Mouse (Mus musculus) neural tube, embryonic 13.5 days (tissue): Measurements from ENCODE around the gene Yjefn3. TPM values are rescaled to one million over a fixed set of nuclear protein-coding genes. Genes with fewer than 3 reads are reported as not detected.

Experiments
- ATAC-seq: fragments of 200-750 bp; cut with Nextera tagmentation; 2 replicates; pipeline ENCODE4 v1.8.0; 2017; ENCODE audit warnings: low read depth, mild to moderate bottlenecking, moderate TSS enrichment, moderate library complexity
- H3K27ac ChIP-seq: fragments of 300-500 bp; sonication (generic); replicated peaks from 2 replicates; pipeline ENCODE4 v1.5.1; 2015; ENCODE audit warnings: moderate library complexity, mild to moderate bottlenecking, inconsistent platforms
- H3K27me3 ChIP-seq: fragments of 300-500 bp; sonication (generic); 2 replicates; pipeline ENCODE4 v1.6.1; 2015; ENCODE audit warnings: mild to moderate bottlenecking, inconsistent platforms
- H3K36me3 ChIP-seq: fragments of 300-500 bp; sonication (generic); 2 replicates; pipeline ENCODE4 v1.6.1; 2015; ENCODE audit warnings: mild to moderate bottlenecking, inconsistent platforms
- H3K4me1 ChIP-seq: fragments of 300-500 bp; sonication (generic); replicated peaks from 2 replicates; pipeline ENCODE4 v1.6.1; 2015; ENCODE audit warnings: inconsistent platforms
- H3K4me2 ChIP-seq: fragments of 300-500 bp; sonication (generic); 2 replicates; pipeline ENCODE4 v1.6.1; 2015; ENCODE audit warnings: inconsistent platforms, mild to moderate bottlenecking, moderate library complexity
- H3K4me3 ChIP-seq: fragments of 300-500 bp; sonication (generic); 2 replicates; pipeline ENCODE4 v1.5.1; 2015; ENCODE audit warnings: mild to moderate bottlenecking, inconsistent platforms
- H3K9ac ChIP-seq: fragments of 300-500 bp; sonication (generic); 2 replicates; pipeline ENCODE4 v1.6.1; 2015; ENCODE audit warnings: moderate library complexity, mild to moderate bottlenecking, inconsistent platforms
- H3K9me3 ChIP-seq: fragments of 300-500 bp; sonication (generic); 2 replicates; pipeline ENCODE4 v1.6.1; 2016; ENCODE audit warnings: inconsistent platforms
- WGBS: fragments of 180-500 bp; shearing (Covaris S2); methylation state at CpG from one replicate; pipeline ENCODE4 v1.1.7; 2015; 5-methylcytosine and 5-hydroxymethylcytosine counted together
- polyA plus RNA-seq: library from polyadenylated mRNA; unstranded; fragments of >200 nt; fragmentation: Nextera tagmentation; extraction: Ambion mirVana; gene quantifications from 2 replicates; pipeline ENCODE4 v1.2.1, GENCODE M21; 2015

Yjefn3 gene
- polyA plus RNA-seq, 1 experiment from 2014 or later = 12.1 TPM

DNA sequence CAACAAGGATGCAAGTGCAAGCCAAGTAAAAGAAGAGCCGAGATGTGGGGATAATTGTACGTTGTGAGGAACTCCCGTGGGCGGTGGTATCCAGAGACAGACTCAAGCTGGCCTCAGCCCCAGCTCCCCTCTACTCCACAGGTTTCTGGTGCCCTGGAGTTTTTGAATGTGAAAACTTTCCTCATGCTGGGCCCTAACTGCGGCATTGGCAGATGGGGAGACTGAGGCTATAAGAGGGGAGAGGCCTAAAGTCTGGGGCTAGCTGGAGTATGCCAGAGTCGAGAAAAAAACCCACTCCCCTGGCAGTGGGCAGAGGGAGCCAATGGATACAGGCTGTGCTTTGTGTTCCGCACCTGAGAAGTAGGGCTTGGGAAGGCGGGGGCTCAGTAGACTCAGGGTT is 1.6 kb upstream of the Yjefn3 start:
- no peaks in the 10 kb centered on the region for H3K9me3 ChIP-seq
- peaks cover 43% of the 10 kb centered on the region for H3K4me1 ChIP-seq
- no peak for ATAC-seq
- no peak overlapping the region for H3K4me3 ChIP-seq
- no peaks in the 10 kb centered on the region for H3K27me3 ChIP-seq
- H3K4me2 ChIP-seq = peak overlapping the region; percentile 93
- H3K27ac ChIP-seq = no peak overlapping the region
- 80% methylated on average over 8 of the region's 8 CpGs for WGBS
- peak overlapping the region; percentile 64; the same call in 1 of the 2 replicates for H3K9ac ChIP-seq
- H3K36me3 ChIP-seq = peaks cover 19% of the 10 kb centered on the region

DNA sequence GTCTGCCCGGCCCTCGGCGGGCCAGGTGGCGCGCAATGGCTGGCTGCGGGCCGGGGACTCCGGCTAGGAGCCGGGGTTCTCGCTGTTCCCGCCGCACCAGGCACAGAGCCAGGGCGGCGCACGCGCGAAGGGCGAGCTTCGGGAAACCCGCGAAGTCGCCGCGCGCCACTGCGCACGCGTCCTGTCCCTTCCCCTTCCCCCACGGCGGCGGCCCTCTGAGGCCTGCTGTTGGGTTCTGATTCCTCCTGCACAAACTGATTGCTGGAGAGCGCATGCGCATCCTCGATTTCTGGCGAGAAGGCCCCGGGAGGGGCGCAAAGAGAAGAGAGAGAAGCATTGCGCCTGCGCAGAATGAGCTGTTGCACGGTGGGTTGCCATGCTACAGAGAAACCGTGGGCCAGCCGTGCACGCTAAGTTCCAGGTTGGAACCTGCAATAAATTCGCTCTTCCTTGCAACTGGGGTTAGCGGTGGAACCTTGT is 591 bp upstream of the Yjefn3 start:
- peak overlapping the region; percentile 73 for H3K4me3 ChIP-seq
- H3K27ac ChIP-seq = peak overlapping the region; percentile 93
- under 1% methylated on average over 45 of the region's 45 CpGs for WGBS
- H3K27me3 ChIP-seq = no peaks in the 10 kb centered on the region
- H3K4me1 ChIP-seq = peaks cover 49% of the 10 kb centered on the region
- peak overlapping the region; percentile 81 for H3K9ac ChIP-seq
- H3K9me3 ChIP-seq = no peaks in the 10 kb centered on the region
- H3K4me2 ChIP-seq = peak overlapping the region; percentile 93
- peaks cover 15% of the 10 kb centered on the region for H3K36me3 ChIP-seq
- peak; percentile 90 for ATAC-seq

DNA sequence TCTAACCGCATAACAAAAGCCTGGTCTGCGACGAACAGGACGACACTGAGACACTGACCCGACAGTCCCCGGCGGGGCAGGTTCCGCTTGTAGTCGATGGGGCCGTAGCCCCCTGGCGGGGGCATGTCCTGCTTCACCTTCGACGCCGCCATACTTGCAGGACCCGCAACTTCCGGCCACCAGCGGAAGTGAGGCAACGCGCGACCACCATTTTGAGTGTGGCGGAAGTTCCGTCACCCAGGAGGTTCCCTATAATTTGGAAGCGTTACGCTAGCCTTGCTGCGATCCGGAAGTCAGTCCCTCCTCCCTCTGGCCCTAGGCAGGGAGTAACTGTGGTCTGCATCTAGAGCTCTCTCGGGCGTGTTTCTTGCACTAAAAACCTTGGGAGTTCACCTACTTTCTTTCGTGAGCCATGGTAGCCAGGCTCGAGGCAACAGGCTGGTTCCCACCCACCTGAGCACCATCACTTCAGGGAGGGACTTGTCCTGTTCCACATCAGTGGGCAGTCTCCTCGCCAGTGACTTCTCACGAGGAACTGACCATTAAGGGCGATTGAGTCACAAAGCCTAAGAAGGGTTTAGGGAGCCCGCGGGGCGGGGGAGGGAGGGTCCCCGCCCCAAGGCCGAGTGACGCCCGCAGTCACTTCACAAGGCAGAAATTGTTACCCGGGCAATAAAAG is 889 bp downstream of the Yjefn3 start:
- H3K4me1 ChIP-seq = peaks cover 64% of the 10 kb centered on the region
- WGBS = 1% methylated on average over 41 of the region's 41 CpGs

DNA sequence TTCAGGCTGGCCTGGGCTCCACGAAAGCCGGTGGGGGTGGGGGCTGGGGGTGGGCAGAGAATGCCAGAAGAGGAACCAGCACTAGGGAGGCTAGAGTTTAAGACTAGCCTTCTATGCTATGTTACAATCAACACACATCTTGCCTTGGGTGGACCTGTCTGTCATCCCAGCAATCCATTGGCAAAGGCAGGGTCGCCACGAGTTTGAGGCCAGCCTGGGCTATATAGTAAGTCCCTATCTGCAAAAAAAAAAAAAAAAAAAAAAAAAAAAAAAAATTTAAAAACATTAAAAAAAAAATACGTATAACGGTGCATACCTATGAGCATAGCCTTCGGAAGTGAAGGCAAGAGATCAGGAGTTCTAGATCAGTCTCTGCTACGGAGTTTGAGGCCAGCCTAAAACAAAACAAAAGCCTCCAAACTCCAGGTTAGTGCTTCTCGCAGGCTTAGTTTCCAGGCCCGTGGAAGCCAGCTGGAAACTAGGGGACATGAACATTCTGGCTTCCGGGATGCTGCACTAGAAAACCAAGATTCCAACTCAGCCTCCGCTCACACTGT is 1.5 kb downstream of the Yjefn3 start:
- Histone ChIP-seq H3K27me3 (no peaks in the 10 kb centered on the region), H3K4me1 (peaks cover 70% of the 10 kb centered on the region), H3K27ac (peak overlapping the region; percentile 93), H3K9ac (peak overlapping the region; percentile 81), H3K9me3 (no peaks in the 10 kb centered on the region), H3K4me2 (peak overlapping the region; percentile 93), H3K36me3 (peaks cover 12% of the 10 kb centered on the region; the same call in 1 of the 2 replicates), H3K4me3 (peak overlapping the region; percentile 73)
- 20% methylated on average over 12 of the region's 12 CpGs for WGBS
- ATAC-seq = no peak; the same call in 1 of the 2 replicates

More for the DNA sequence above, 889 bp downstream of the Yjefn3 start:
- Histone ChIP-seq H3K9ac (peak overlapping the region; percentile 81), H3K4me2 (peak overlapping the region; percentile 93), H3K27ac (peak overlapping the region; percentile 93), H3K27me3 (no peaks in the 10 kb centered on the region), H3K9me3 (no peaks in the 10 kb centered on the region), H3K4me3 (peak overlapping the region; percentile 73), H3K36me3 (peaks cover 9% of the 10 kb centered on the region; the same call in 1 of the 2 replicates)
- peak; percentile 51 for ATAC-seq

DNA sequence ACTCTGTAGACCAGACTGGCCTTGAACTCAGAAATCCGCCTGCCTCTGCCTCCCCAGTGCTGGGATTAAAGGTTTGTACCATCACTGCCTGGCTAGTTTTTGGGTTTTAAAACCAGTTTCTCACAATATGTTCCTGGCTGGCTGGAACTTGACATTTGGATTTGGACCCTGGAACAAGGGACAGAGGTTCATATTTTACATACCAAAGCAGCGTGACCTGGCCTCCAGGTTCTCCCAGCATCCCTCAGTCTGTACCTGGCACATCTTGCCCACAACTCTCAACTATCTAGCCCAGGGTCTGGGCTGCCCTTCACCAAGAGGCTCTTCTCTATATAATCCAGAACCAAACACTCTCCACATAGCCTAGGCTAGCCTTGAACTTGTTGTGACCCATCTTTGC is 2.6 kb downstream of the Yjefn3 start:
- ATAC-seq = no peak
- WGBS = 95% methylated on average over 2 of the region's 2 CpGs
- peak overlapping the region; percentile 93; the same call in 1 of the 2 replicates for H3K4me2 ChIP-seq
- no peaks in the 10 kb centered on the region for H3K27me3 ChIP-seq
- 0 out of 2 replicates have a peak overlapping the region, but pooled peaks have one; percentile 73 for H3K4me3 ChIP-seq
- H3K36me3 ChIP-seq = peaks cover 12% of the 10 kb centered on the region; the same call in 1 of the 2 replicates
- no peaks in the 10 kb centered on the region for H3K9me3 ChIP-seq
- no peak overlapping the region for H3K9ac ChIP-seq
- no peak overlapping the region for H3K27ac ChIP-seq
- H3K4me1 ChIP-seq = peaks cover 81% of the 10 kb centered on the region

DNA sequence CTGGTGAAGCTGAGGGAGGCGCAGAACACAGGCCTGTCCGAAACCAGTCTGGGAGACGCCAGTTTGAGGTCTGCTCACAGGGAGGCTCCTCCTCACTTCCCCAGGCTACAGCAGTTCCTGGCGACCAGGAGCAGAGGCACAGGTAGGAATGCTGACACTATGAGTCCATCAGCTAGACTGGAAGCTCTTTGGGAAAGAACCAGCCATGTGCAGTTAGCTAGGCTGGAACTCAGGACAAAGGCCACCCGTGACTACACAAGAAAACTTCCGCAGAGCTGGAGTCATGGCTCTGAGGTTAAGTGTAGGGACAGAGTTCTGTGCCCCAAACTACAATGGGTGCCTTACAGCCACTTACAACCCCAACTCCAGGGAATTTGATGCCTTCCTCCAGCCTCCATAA is 4.7 kb downstream of the Yjefn3 start:
- 91% methylated on average over 6 of the region's 6 CpGs for WGBS

DNA sequence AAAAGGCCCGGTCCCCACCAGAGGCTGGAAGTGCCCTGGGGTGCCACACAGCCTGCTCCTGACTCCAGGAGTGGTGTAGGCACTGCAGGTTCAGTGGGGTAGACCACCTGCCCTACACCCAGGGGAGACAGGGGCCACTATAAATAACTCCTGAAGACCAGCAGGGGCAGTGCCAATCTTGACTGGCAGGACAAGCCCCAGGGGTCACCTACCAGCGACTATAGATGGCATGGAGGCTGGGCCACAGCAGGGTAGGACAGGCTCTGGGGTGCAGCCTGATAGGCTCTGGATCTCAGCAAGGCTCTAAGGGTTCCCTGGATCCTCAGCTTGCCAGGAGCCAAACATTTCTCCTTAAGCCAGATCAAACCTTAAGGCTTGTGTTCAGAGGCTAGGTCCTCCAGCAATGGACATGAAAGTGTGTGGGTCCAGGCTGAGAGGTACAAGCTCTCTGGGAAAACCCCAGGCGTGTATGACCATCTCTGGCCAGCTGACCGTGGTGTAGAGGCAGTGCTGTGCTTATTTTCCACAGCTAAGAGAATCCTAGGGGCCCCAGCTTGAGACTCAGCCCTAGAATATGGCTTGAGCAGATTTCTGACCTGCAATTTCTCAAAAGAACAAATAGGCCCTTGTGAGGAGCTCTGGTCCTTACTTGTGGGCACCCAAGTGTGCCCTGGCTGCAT is 6.6 kb downstream of the Yjefn3 start:
- H3K27ac ChIP-seq = no peak overlapping the region
- H3K9me3 ChIP-seq = no peaks in the 10 kb centered on the region
- no peak overlapping the region for H3K4me2 ChIP-seq
- H3K27me3 ChIP-seq = no peaks in the 10 kb centered on the region; the same call in 1 of the 2 replicates
- peak overlapping the region; percentile 14; the same call in 1 of the 2 replicates for H3K9ac ChIP-seq
- no peak for ATAC-seq
- H3K4me1 ChIP-seq = peaks cover 70% of the 10 kb centered on the region
- peaks cover 30% of the 10 kb centered on the region for H3K36me3 ChIP-seq
- no peak overlapping the region for H3K4me3 ChIP-seq
- WGBS = 66% methylated on average over 4 of the region's 4 CpGs

More for the DNA sequence above, 4.7 kb downstream of the Yjefn3 start:
- no peak for ATAC-seq
- Histone ChIP-seq H3K27ac (no peak overlapping the region), H3K9me3 (no peaks in the 10 kb centered on the region), H3K4me2 (no peak overlapping the region), H3K27me3 (no peaks in the 10 kb centered on the region), H3K36me3 (peaks cover 25% of the 10 kb centered on the region), H3K4me1 (peaks cover 80% of the 10 kb centered on the region), H3K9ac (no peak overlapping the region), H3K4me3 (no peak overlapping the region)

DNA sequence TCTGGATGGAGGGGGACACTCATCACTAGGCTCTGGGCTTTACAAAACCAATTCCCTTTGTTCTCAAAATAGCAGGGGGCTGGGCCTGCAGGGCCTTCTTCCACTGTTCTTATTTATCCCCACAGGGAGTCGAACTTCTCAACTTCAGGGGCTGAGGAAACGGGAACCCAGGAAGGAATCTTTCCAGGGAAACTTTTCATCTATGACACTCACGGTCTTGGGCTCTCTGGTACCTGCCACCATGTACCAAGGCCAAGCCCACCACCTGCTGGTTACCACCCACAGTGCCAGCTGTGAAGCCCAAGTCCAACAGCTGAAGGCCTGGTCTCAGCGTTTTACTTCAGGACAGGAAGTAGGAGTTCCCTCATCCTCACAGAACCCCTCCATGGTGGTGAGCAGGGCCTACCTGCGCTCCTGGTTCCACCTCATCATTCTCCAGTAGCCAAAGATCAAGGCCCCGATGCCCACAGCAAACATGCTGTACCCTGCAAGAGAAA is 7.6 kb downstream of the Yjefn3 start:
- no peak for ATAC-seq
- WGBS = 47% methylated on average over 6 of the region's 6 CpGs

DNA sequence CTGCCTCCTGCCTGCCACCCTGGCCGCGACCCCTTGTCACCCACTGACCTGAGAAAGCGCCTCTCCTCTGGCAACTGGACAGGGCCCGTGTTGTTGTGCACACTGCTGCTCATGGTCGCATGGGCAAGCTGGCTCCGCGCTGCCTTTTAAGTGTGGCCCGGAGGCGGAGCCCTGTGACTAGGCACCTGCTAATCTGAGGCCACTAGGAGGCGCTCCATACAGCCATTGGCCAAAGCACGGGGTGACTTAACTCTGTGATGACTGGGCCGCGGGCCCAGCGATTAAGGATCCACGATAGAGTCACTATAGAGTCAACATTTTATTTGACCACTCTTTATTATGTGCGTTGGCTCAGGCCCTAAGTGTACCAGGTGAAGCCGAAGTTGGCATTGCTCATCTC is 8.6 kb downstream of the Yjefn3 start:
- no peak overlapping the region for H3K4me2 ChIP-seq
- ATAC-seq = no peak
- 38% methylated on average over 17 of the region's 17 CpGs for WGBS
- H3K4me1 ChIP-seq = peaks cover 65% of the 10 kb centered on the region
- H3K4me3 ChIP-seq = no peak overlapping the region
- H3K9me3 ChIP-seq = no peaks in the 10 kb centered on the region
- H3K27ac ChIP-seq = no peak overlapping the region
- peaks cover 30% of the 10 kb centered on the region for H3K36me3 ChIP-seq
- no peak overlapping the region for H3K9ac ChIP-seq
- peaks cover 20% of the 10 kb centered on the region for H3K27me3 ChIP-seq

More for the DNA sequence above, 7.6 kb downstream of the Yjefn3 start:
- no peak overlapping the region for H3K9ac ChIP-seq
- no peak overlapping the region for H3K4me2 ChIP-seq
- H3K27ac ChIP-seq = no peak overlapping the region
- H3K36me3 ChIP-seq = peaks cover 30% of the 10 kb centered on the region
- peaks cover 9% of the 10 kb centered on the region for H3K27me3 ChIP-seq
- H3K4me1 ChIP-seq = peaks cover 65% of the 10 kb centered on the region
- no peak overlapping the region for H3K4me3 ChIP-seq
- no peaks in the 10 kb centered on the region for H3K9me3 ChIP-seq

DNA sequence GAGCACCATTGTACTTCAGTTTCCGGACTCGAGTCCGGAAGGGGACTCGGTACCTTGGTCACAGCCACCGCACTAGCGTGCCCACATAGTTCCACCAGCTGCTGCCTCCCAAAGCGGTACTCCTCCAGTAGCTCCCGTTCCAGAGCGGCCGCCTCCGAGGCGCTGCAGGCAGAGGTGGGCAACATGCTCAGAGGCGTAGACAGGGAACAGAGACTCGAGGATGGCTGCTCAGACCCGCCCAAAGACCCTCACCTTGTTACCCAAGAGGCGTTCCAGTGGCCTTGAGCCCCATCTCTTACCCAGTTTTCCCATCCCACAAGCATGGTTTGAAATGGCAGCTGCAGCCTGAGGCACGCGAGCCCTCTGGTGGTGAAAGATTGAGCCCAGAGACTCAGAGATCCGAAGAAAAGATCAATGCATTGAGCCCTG is 11.7 kb downstream of the Yjefn3 start:
- H3K4me2 ChIP-seq = peak overlapping the region; percentile 8; the same call in 1 of the 2 replicates
- H3K27ac ChIP-seq = no peak overlapping the region
- no peaks in the 10 kb centered on the region for H3K9me3 ChIP-seq
- H3K27me3 ChIP-seq = peaks cover 50% of the 10 kb centered on the region
- H3K4me3 ChIP-seq = no peak overlapping the region
- ATAC-seq = 0 out of 2 replicates have a peak, but pooled peaks have one; percentile 9
- peaks cover 18% of the 10 kb centered on the region for H3K36me3 ChIP-seq
- H3K4me1 ChIP-seq = peaks cover 65% of the 10 kb centered on the region
- 38% methylated on average over 19 of the region's 19 CpGs for WGBS
- peak overlapping the region; percentile 54; the same call in 1 of the 2 replicates for H3K9ac ChIP-seq

DNA sequence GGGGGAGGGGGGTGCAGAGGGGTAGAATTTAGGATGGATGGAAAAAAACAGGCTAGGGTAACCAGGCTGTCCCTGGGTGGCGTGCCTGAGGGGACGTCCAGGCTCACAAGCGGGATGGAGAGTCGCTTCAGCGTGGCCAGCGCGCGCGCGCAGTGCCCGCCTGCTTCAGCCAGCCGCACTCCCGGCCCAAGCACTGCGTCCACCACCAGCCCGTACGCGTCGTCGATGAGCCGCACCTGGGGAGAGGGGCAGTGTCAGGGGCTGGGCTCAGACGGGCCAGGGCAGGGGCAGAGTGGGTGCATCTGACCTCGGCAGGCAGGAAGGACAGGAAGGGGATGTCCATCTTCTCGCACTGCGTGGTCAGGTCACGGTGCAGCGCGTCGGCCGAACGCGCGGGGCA is 13.6 kb downstream of the Yjefn3 start:
- no peaks in the 10 kb centered on the region for H3K9me3 ChIP-seq
- H3K4me2 ChIP-seq = peak overlapping the region; percentile 47
- no peak for ATAC-seq
- 3% methylated on average over 32 of the region's 32 CpGs for WGBS
- H3K4me1 ChIP-seq = peaks cover 54% of the 10 kb centered on the region
- peaks cover 69% of the 10 kb centered on the region for H3K27me3 ChIP-seq
- H3K36me3 ChIP-seq = peaks cover 15% of the 10 kb centered on the region
- peak overlapping the region; percentile 23 for H3K4me3 ChIP-seq
- H3K27ac ChIP-seq = no peak overlapping the region
- peak overlapping the region; percentile 26; the same call in 1 of the 2 replicates for H3K9ac ChIP-seq
